Mouse (Mus musculus) heart, embryonic 16.5 days (tissue): ENCODE results near the gene Fcrl6. TPM values are rescaled to one million over a fixed set of nuclear protein-coding genes. Genes with fewer than 3 reads are reported as not detected.

ENCODE experiments used
- ATAC-seq: fragments of 200-750 bp; cut with Nextera tagmentation; replicated peaks from 2 replicates; pipeline ENCODE4 v1.8.0; 2017; ENCODE audit warnings: moderate number of reproducible peaks; ENCODE audit not compliant: insufficient read depth, low FRiP score; ENCODE audit errors: extremely low read depth
- H3K27ac ChIP-seq: fragments of 300-500 bp; sonication (generic); 2 replicates; pipeline ENCODE4 v1.5.1; 2014; ENCODE audit warnings: mild to moderate bottlenecking, low read length, control low read depth, moderate library complexity
- H3K27me3 ChIP-seq: fragments of 300-500 bp; sonication (generic); 2 replicates; pipeline ENCODE4 v1.6.1; 2014; ENCODE audit warnings: low read length, mixed read lengths; ENCODE audit not compliant: control insufficient read depth, insufficient read depth
- H3K36me3 ChIP-seq: fragments of 300-500 bp; sonication (generic); 2 replicates; pipeline ENCODE4 v1.6.1; 2014; ENCODE audit not compliant: control insufficient read depth, insufficient read depth
- H3K4me1 ChIP-seq: fragments of 300-500 bp; sonication (generic); 2 replicates; pipeline ENCODE4 v1.6.1; 2014; ENCODE audit warnings: low read length, mixed read lengths; ENCODE audit not compliant: control insufficient read depth, insufficient read depth
- H3K4me2 ChIP-seq: fragments of 300-500 bp; sonication (generic); 2 replicates; pipeline ENCODE4 v1.6.1; 2014; ENCODE audit warnings: low read depth, mild to moderate bottlenecking, control low read depth, low read length
- H3K4me3 ChIP-seq: fragments of 300-500 bp; sonication (generic); 2 replicates; pipeline ENCODE4 v1.5.1; 2014; ENCODE audit warnings: mild to moderate bottlenecking, control low read depth, low read length
- H3K9ac ChIP-seq: fragments of 300-500 bp; sonication (generic); 2 replicates; pipeline ENCODE4 v1.6.1; 2014; ENCODE audit warnings: low read length, control low read depth
- H3K9me3 ChIP-seq: fragments of 300-500 bp; sonication (generic); replicated peaks from 2 replicates; pipeline ENCODE4 v1.6.1; 2016; ENCODE audit warnings: low read length; ENCODE audit not compliant: control insufficient read depth
- WGBS: fragments of 180-500 bp; shearing (Covaris S2); extraction: QIAGEN DNeasy Blood & Tissue Kit; methylation state at CpG from one replicate; pipeline ENCODE4 v1.1.7; 2014; 5-methylcytosine and 5-hydroxymethylcytosine counted together
- polyA plus RNA-seq: library from polyadenylated mRNA; unstranded; fragments of >200 nt; fragmentation: Nextera tagmentation; extraction: Ambion mirVana; gene quantifications from 2 replicates; pipeline ENCODE4 v1.2.1, GENCODE M21; 2015

Gene Fcrl6
- polyA plus RNA-seq, 1 experiment from 2014 or later, result not detected

- Histone ChIP-seq H3K4me1 (no peaks in the 10 kb centered on the region), H3K4me2 (no peak within 1 kb of the TSS), H3K4me3 (no peak within 1 kb of the TSS), H3K9me3 (no peaks in the 10 kb centered on the region), H3K27me3 (peaks cover 9% of the 10 kb centered on the region), H3K9ac (no peak within 1 kb of the TSS), H3K36me3 (no peaks in the 10 kb centered on the region), H3K27ac (no peak within 1 kb of the TSS)
- 66% methylated on average over 7 of the region's 7 CpGs for WGBS
- no peak for ATAC-seq
Observed at GRCm38 (mm10) chr1:172590385-172590784, 12.0 kb downstream of the Fcrl6 start, which contains the start of gene Slamf8. Slamf8 (minus strand) TSS chr1:172590568.

- Histone ChIP-seq H3K4me3 (no peak overlapping the region), H3K36me3 (no peaks in the 10 kb centered on the region), H3K9me3 (no peaks in the 10 kb centered on the region), H3K4me1 (no peaks in the 10 kb centered on the region), H3K27me3 (peaks cover 16% of the 10 kb centered on the region), H3K9ac (no peak overlapping the region), H3K27ac (no peak overlapping the region), H3K4me2 (peak overlapping the region; percentile 22)
- ATAC-seq, result no peak
- 25% methylated on average over 26 of the region's 26 CpGs for WGBS
Observed at GRCm38 (mm10) chr1:172585612-172586567, 16.5 kb downstream of the Fcrl6 start.

- Histone ChIP-seq H3K36me3 (no peaks in the 10 kb centered on the region), H3K4me2 (no peak overlapping the region), H3K27ac (no peak overlapping the region), H3K9ac (no peak overlapping the region), H3K4me1 (no peaks in the 10 kb centered on the region), H3K9me3 (no peaks in the 10 kb centered on the region), H3K4me3 (no peak overlapping the region), H3K27me3 (peaks cover 16% of the 10 kb centered on the region)
- 57% methylated on average over 4 of the region's 4 CpGs for WGBS
- ATAC-seq, result no peak
Observed at GRCm38 (mm10) chr1:172585026-172585425, 17.3 kb downstream of the Fcrl6 start.

GRCm38 (mm10) chr1:172584271-172584670 is 18.1 kb downstream of the Fcrl6 start:
- no peak overlapping the region for H3K27ac ChIP-seq
- no peaks in the 10 kb centered on the region for H3K9me3 ChIP-seq
- 80% methylated on average over 6 of the region's 6 CpGs for WGBS
- no peak overlapping the region for H3K9ac ChIP-seq
- H3K4me3 ChIP-seq, result no peak overlapping the region
- peaks cover 16% of the 10 kb centered on the region for H3K27me3 ChIP-seq
- no peak overlapping the region for H3K4me2 ChIP-seq
- no peaks in the 10 kb centered on the region for H3K4me1 ChIP-seq
- no peak for ATAC-seq
- no peaks in the 10 kb centered on the region for H3K36me3 ChIP-seq

- 81% methylated on average over 8 of the region's 8 CpGs for WGBS
- Histone ChIP-seq H3K9me3 (no peaks in the 10 kb centered on the region), H3K36me3 (no peaks in the 10 kb centered on the region), H3K27me3 (peaks cover 11% of the 10 kb centered on the region), H3K4me1 (no peaks in the 10 kb centered on the region), H3K4me3 (no peak overlapping the region), H3K9ac (no peak overlapping the region), H3K27ac (no peak overlapping the region), H3K4me2 (no peak overlapping the region)
- ATAC-seq, result no peak
Observed at GRCm38 (mm10) chr1:172582436-172582835, 19.9 kb downstream of the Fcrl6 start.

- Histone ChIP-seq H3K27me3 (peaks cover 6% of the 10 kb centered on the region; the same call in 1 of the 2 replicates), H3K4me1 (no peaks in the 10 kb centered on the region), H3K36me3 (no peaks in the 10 kb centered on the region), H3K4me2 (no peak overlapping the region), H3K27ac (no peak overlapping the region), H3K9ac (no peak overlapping the region), H3K4me3 (no peak overlapping the region), H3K9me3 (no peaks in the 10 kb centered on the region)
- ATAC-seq, result no peak
- 67% methylated on average over 6 of the region's 6 CpGs for WGBS
Observed at GRCm38 (mm10) chr1:172580116-172580515, 22.2 kb downstream of the Fcrl6 start.

GRCm38 (mm10) chr1:172567758-172568157 is 34.6 kb downstream of the Fcrl6 start:
- 35% methylated on average over 4 of the region's 4 CpGs for WGBS
- Histone ChIP-seq H3K36me3 (no peaks in the 10 kb centered on the region), H3K27ac (no peak overlapping the region), H3K4me2 (no peak overlapping the region), H3K27me3 (peaks cover 11% of the 10 kb centered on the region), H3K4me3 (no peak overlapping the region), H3K4me1 (peaks cover 4% of the 10 kb centered on the region; the same call in 1 of the 2 replicates), H3K9me3 (no peaks in the 10 kb centered on the region), H3K9ac (no peak overlapping the region)
- ATAC-seq, result no peak

GRCm38 (mm10) chr1:172566131-172566530 is 36.2 kb downstream of the Fcrl6 start:
- no peak for ATAC-seq
- Histone ChIP-seq H3K9me3 (no peaks in the 10 kb centered on the region), H3K36me3 (no peaks in the 10 kb centered on the region), H3K4me3 (no peak overlapping the region), H3K4me1 (peaks cover 8% of the 10 kb centered on the region), H3K4me2 (no peak overlapping the region), H3K9ac (no peak overlapping the region), H3K27me3 (peaks cover 16% of the 10 kb centered on the region), H3K27ac (no peak overlapping the region)
- 59% methylated on average over 3 of the region's 3 CpGs for WGBS

GRCm38 (mm10) chr1:172563465-172563828 is 38.9 kb downstream of the Fcrl6 start:
- H3K9me3 ChIP-seq, result no peaks in the 10 kb centered on the region
- peak overlapping the region; percentile 98 for H3K4me2 ChIP-seq
- peak overlapping the region; percentile 68 for H3K4me3 ChIP-seq
- no peak; the same call in 1 of the 2 replicates for ATAC-seq
- no peak overlapping the region for H3K27ac ChIP-seq
- WGBS, result 4% methylated on average over 10 of the region's 10 CpGs
- peak overlapping the region; percentile 75 for H3K9ac ChIP-seq
- H3K4me1 ChIP-seq, result peaks cover 8% of the 10 kb centered on the region
- peaks cover 33% of the 10 kb centered on the region for H3K27me3 ChIP-seq
- no peaks in the 10 kb centered on the region for H3K36me3 ChIP-seq
